Mouse (Mus musculus) olfactory bulb, adult 2 months (tissue): ENCODE data around the gene Grpel1. TPM values are rescaled to one million over a fixed set of nuclear protein-coding genes. Genes with fewer than 3 reads are reported as not detected.

Experiments
- H3K27ac ChIP-seq: fragments of 200-500 bp; 2 replicates; pipeline ENCODE4 v1.5.1; 2012; ENCODE audit warnings: low read depth, low read length; ENCODE audit not compliant: insufficient read depth
- H3K4me1 ChIP-seq: fragments of 200-500 bp; 2 replicates; pipeline ENCODE4 v1.6.1; 2012; ENCODE audit warnings: low read length; ENCODE audit not compliant: control insufficient read depth, insufficient read depth
- H3K4me3 ChIP-seq: fragments of 200-500 bp; 2 replicates; pipeline ENCODE4 v1.5.1; 2012; ENCODE audit warnings: mild to moderate bottlenecking, low read depth, low read length, moderate library complexity; ENCODE audit not compliant: insufficient read depth
- CTCF ChIP-seq: fragments of 200-500 bp; IDR thresholded peaks from 2 replicates; pipeline ENCODE4 v1.5.1; 2012; ENCODE audit warnings: low read depth, mild to moderate bottlenecking, low read length, moderate library complexity; ENCODE audit not compliant: insufficient read depth
- POLR2A ChIP-seq: fragments of 200-500 bp; IDR thresholded peaks from 2 replicates; pipeline ENCODE4 v1.6.1; 2012; ENCODE audit warnings: mild to moderate bottlenecking, low read depth, low read length, moderate library complexity; ENCODE audit not compliant: insufficient read depth
- WGBS: fragments of 180-500 bp; shearing (Covaris S2); methylation state at CpG from one replicate; pipeline ENCODE4 v1.1.7; 2018; 5-methylcytosine and 5-hydroxymethylcytosine counted together
- polyA plus RNA-seq: library from polyadenylated mRNA; stranded (reverse); fragments of >200 nt; gene quantifications from 2 replicates; pipeline ENCODE4 v1.2.4, GENCODE M21; 2012; ENCODE audit warnings: low replicate concordance; ENCODE audit not compliant: missing spikeins, insufficient read depth, insufficient read length

The Grpel1 gene
- polyA plus RNA-seq, 1 experiment, result not detected

GRCm38 (mm10) chr5:36515126-36515525, 50.3 kb downstream of the Grpel1 start:
- 89% methylated on average over 1 of the region's 1 CpGs for WGBS
- H3K27ac ChIP-seq, result no peak overlapping the region
- TF ChIP-seq CTCF, result no peak
- TF ChIP-seq POLR2A, result no peak
- no peak overlapping the region for H3K4me3 ChIP-seq
- no peaks in the 10 kb centered on the region for H3K4me1 ChIP-seq

GRCm38 (mm10) chr5:36515558-36515957, 50.8 kb downstream of the Grpel1 start:
- Histone ChIP-seq H3K4me1 (no peaks in the 10 kb centered on the region), H3K4me3 (no peak overlapping the region), H3K27ac (no peak overlapping the region)
- no peak for TF ChIP-seq POLR2A
- TF ChIP-seq CTCF, result no peak
- 72% methylated on average over 5 of the region's 5 CpGs for WGBS

DNA sequence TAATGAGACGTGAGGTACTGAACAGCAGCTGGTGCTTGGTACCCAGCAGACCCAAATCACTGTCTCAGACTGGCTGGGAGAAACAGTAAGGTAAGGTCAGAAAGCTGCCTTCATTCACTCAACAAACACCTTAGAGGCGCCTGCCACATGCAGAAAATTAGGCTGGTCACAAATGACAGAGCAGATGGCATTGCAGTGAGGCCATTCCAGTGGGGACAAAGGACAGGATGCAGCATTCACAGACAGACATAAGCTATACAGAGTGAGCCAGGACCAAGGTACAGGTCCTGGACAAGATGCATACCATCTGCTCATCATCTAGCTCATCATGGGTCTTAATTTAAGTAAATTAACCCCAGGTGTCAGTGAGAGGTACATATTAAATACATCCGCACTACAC, 52.8 kb downstream of the Grpel1 start:
- TF ChIP-seq CTCF (no peak), POLR2A (no peak)
- WGBS, result 82% methylated on average over 3 of the region's 3 CpGs
- H3K4me1 ChIP-seq, result no peaks in the 10 kb centered on the region
- no peak overlapping the region for H3K4me3 ChIP-seq
- no peak overlapping the region for H3K27ac ChIP-seq

DNA sequence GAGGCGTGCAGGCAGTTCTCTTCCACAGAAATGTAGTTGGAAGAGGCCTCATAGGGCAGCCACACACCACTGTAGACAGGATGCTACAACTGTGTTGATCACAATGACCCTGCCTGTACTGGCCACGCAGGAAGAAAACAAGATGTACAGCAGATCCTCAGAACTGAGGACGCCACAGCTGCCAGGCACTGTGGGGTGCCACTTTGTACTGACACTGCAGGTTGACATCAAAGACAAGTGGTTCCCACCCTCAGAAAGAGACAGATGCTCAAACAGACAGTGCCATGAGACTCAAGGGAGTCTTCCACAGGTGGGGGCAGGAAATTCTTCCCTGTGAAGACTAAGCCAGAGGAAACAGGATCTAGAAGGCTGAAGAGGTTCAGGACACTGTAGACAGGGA, 55.0 kb downstream of the Grpel1 start:
- 73% methylated on average over 3 of the region's 3 CpGs for WGBS
- Histone ChIP-seq H3K4me1 (0 out of 2 replicates have a peak, but pooled peaks cover under 1% of the 10 kb centered on the region), H3K4me3 (no peak overlapping the region), H3K27ac (no peak overlapping the region)
- TF ChIP-seq CTCF (no peak), POLR2A (no peak)

- no peak for TF ChIP-seq POLR2A
- TF ChIP-seq CTCF, result no peak
- WGBS, result 26% methylated on average over 2 of the region's 2 CpGs
- H3K4me3 ChIP-seq, result no peak overlapping the region
- no peak overlapping the region for H3K27ac ChIP-seq
- H3K4me1 ChIP-seq, result peaks cover 7% of the 10 kb centered on the region; the same call in 1 of the 2 replicates
Observed at GRCm38 (mm10) chr5:36522782-36523181, 58.0 kb downstream of the Grpel1 start.

DNA sequence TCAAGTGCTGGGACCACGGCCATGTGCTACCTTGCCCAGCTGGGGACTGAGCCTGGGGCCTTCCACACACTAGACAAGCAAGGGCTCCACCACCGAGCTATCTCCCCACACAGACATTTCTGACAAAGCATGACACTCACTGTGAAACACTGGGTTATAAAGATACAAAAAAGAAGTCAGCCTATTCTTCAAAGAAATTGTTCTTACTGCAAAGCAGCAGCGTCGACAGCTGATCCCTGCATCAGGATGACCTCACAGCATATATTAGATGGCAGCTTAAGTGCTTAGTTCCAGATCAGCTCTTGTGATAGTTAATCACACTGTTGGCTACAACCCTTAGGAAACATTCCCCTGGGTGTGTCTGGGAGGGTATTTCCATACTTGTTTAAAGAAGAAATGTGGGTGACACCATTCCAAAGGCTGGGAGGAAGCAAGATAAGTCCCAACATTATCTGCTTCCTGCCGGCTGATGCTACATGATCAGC, 58.5 kb downstream of the Grpel1 start:
- WGBS, result 86% methylated on average over 5 of the region's 5 CpGs
- peaks cover 10% of the 10 kb centered on the region; the same call in 1 of the 2 replicates for H3K4me1 ChIP-seq
- no peak for TF ChIP-seq POLR2A
- no peak for TF ChIP-seq CTCF
- H3K27ac ChIP-seq, result no peak overlapping the region
- H3K4me3 ChIP-seq, result no peak overlapping the region

Other genes with a start within 250 kb of the Grpel1 start
- gene Sorcs2, start 66.9 kb upstream of the Grpel1 start, polyA plus RNA-seq, result not detected in 2 replicates
- gene Tada2b, start 19.3 kb downstream of the Grpel1 start, polyA plus RNA-seq, result not detected in 2 replicates
- gene Ccdc96, start 19.6 kb downstream of the Grpel1 start, polyA plus RNA-seq, result not detected in 2 replicates
- not detected in 2 replicates for gene Tbc1d14, start 128.3 kb downstream of the Grpel1 start, polyA plus RNA-seq
- 145 and 356 TPM in 2 replicates for gene D5Ertd579e, start 231.0 kb downstream of the Grpel1 start, polyA plus RNA-seq